Mouse (Mus musculus): ENCODE measurements at regions not wholly inside any gene's neighbourhood (a gene's known extent, or its start where the extent isn't known, plus 50 kb on each side); places are given as distances from the start of the nearest gene placed in this dataset.
"Not testable (repeated sequence)": the region's sequence is repeated elsewhere in the genome, so short reads cannot be mapped to it uniquely, and the experiment has no call there.

DNA sequence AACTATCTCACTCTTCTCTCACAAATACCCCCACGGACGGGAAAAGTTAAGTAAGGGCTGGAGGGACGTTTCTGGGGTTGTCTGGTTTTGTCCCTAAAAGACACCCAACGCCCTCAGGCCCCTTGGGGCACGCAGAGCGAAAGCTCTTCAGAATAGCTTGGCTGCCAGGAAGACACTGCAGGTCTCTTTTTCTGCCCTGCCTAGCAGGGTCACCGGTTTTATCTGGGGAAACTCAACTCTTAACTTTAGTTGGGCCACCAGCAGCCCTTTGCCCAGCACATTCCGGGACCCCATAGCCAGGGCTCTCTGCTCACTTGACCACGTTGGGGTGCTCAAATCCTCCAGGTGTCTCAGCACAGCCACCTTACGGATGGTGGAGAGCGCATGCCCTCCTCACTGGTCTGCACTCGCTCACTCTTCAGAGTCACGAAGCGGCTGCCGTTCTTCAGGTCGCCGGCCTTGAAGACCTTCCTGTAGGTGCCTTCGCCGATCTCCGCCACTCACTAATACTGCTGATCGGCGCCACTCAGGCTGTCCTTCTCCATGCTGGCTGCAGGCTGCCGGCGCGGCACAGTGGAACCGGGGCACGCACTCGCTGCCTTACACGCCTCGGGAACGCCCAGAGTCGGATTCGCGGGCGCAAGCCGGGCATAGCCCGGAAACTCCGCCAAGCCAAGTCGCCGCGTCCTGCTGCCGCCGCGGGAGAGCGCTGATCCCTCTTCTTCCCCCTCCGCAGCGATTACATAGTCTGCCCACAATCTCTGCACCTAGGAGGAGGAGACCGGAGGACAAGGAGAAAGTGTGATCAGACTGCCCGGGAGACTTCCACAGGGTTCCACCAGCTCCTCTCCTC lies 83.0 kb downstream of the Ulbp1 start:
- DNase-seq, result peak; percentile 63

GRCm38 (mm10) chr10:7358791-7359190 lies 114.6 kb downstream of the Ulbp1 start:
- DNase-seq, result not testable (repeated sequence)

DNA sequence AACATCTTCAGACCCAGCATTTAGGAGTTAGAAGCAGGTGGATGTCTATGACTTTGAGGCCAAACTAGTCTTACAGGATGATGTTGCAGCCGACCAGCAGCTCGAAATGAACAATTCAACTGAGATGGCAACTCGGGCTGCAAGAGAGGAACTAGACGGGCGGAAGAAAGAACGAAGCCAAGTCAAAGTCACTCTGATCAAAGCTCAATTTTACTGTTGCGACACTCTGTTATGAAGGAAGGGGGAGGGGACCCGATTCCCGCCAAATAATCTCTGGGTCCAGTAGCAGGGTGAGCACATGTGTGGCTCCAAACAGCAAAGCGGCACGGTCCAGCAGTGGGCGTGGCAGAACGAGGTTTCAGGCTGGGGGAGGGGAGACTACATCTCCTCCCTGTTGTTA lies 129.1 kb downstream of the Ulbp1 start:
- not testable (repeated sequence) for DNase-seq

DNA sequence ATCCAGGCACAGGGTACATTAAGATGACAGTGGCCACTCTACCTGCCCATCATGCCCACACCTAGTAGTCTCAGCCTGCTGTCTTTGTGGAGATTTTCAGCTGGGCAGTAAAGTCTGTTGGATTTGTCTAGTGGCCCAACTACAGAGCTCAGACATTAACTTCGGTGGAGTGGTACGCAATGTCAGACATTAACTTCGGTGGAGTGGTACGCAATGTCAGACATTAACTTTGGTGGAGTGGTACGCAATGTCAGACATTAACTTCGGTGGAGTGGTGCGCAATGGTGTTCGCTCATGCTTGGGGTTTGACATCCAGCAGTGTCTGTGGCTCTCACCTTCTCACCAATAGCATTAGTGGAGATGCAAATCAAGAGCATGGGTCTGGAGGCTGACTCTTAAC lies 129.7 kb downstream of the Ulbp1 start:
- not testable (repeated sequence) for DNase-seq

- DNase-seq, result peak; percentile 54
These were observed 121.2 kb upstream of the Cnksr3 start for GRCm38 (mm10) chr10:7333077-7333747.

DNA sequence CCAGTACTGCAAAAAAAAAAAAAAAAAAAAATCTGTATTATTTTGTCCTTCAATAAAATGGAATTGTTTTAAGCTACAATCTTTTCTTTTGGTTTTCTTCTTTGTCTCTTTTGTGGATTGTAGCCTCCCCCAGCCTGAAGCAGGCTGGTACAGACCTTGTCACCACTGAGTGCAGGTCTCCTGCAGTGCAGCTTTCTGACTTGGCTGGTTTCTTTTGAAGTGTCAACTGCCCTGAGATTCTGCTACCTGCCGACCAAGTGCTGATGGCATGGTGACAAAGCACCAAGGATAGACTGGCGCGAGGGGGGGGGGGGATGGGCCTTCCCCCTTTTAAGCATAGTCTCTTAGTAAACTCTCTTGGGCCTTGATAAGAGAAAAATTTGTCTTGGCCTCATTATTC lies 116.2 kb upstream of the Cnksr3 start:
- no peak for DNase-seq

DNA sequence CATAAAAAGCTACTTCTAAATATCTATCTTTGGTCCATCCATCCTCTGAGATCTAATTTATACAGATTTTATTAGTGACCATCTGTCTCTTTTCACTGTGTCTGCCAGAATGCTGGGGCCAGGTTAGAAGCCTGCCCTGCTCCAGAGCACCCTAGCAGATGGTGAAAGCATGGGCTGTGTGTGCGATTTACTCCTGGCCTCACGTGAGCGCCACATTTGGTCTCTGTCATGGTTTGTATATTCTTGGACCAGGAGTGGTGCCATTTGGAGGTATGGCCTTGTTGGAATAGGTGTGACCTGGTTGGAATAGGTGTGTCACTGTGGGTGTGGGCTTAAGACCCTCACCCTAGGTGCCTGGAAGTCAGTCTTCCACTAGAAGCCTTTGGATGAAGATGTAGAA lies 115.0 kb upstream of the Cnksr3 start:
- DNase-seq, result not testable (repeated sequence)

DNA sequence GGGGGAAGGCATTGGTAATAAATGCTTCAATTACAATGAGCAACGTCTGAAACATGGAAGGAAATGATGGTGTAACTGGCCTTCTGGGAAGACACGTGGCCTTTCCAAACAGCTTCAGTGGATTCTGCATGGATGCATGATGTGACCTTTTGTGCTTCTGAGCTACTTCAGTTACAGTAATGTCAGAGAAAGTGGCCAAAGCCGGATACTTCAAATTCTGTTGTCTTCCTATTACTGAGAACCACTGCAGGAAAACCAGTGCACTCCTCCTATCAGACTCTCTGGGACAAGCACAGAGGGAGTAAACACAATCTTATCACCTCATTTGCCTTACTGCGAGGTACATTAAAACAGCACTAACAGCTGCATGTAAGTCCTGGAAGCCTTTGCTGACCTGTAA lies 113.0 kb upstream of the Cnksr3 start:
- DNase-seq, result no peak

GRCm38 (mm10) chr10:7323258-7323657 lies 111.2 kb upstream of the Cnksr3 start:
- no peak for DNase-seq

- no peak for DNase-seq
These were observed 97.9 kb upstream of the Cnksr3 start for GRCm38 (mm10) chr10:7309927-7310326.

- DNase-seq, result not testable (repeated sequence)
These were observed 93.8 kb upstream of the Cnksr3 start for GRCm38 (mm10) chr10:7305881-7306280.

- DNase-seq, result no peak
These were observed 86.3 kb upstream of the Cnksr3 start for GRCm38 (mm10) chr10:7298377-7298776.

GRCm38 (mm10) chr10:7295921-7296320 lies 83.9 kb upstream of the Cnksr3 start:
- DNase-seq, result no peak

- DNase-seq, result no peak
These were observed 81.2 kb upstream of the Cnksr3 start for GRCm38 (mm10) chr10:7293203-7293602.

DNA sequence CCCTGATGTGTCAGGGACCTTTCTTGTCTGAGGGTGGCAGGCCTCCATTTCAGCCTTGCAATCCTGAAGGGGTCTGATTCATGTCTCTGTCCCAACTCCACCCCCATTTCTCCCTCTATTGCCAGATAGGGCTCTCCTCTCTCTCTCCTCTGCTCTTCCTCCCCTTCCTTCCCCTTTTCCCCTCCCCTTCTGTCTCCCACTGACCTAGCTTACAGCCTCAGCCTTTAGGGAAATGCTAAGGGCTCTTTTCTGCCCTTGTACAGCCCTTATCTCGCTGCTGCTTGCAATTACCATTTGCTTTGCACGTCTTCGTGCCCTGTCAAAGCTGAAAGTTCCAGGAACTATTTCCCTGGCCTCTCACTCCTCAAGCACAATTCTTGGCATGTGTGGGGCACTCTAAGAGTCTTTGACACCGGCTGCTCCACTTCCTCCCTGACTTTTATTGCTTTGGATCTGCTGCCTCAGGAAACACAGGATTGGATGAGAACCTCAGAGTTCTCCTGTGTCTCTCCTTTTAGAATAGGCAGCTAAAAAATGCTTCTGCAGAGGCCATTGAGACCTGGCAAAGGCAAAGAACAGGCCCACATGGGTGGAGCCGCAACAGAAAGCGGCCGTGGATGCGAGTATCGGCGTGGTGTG lies 77.9 kb upstream of the Cnksr3 start:
- DNase-seq, result no peak

- DNase-seq, result no peak
These were observed 73.3 kb upstream of the Cnksr3 start for GRCm38 (mm10) chr10:7285112-7285905.

DNA sequence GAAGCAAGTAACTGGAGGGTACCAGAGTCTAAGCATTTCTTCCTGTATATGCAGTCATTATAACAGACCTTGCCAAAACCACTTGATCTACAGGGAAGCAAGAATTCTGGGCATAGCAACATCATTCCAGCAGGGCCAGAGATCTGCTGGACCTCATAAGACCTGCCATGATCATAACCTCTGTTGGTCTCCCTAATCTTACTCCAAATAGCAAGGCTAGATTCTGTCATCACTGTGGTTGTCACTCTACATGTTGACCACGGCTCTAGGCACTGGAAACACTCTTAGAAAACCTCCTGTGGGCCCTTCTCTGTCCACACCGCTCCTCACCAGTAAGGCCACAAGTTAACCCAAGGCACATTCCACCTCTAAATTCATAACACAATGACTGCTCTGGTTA lies 68.4 kb upstream of the Cnksr3 start:
- no peak for DNase-seq

GRCm38 (mm10) chr10:7278820-7279219 lies 66.8 kb upstream of the Cnksr3 start:
- DNase-seq, result no peak

DNA sequence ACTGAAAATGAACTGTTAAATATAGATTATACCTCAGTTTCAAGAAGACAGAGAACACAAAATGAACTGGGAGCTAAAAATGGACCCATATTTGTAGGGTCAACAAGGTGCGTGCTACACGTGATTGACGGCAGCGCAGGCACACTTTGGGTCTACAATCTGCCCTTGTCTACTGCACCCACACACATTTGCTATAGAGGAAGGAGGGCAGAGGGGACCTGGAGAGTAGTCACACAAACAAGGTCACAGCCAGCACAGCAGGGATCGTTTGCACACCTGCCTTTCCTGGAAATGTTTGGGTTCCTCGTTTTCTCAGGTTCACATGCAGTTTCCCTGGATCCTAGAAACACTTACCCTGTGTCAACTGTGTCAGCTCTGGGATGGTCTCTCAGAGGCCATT lies 63.3 kb upstream of the Cnksr3 start:
- no peak for DNase-seq

GRCm38 (mm10) chr10:7274422-7274821 lies 62.4 kb upstream of the Cnksr3 start:
- DNase-seq, result no peak

- no peak for DNase-seq
These were observed 59.1 kb upstream of the Cnksr3 start for GRCm38 (mm10) chr10:7271156-7271555.

- peak; percentile 2 for DNase-seq
These were observed 56.5 kb upstream of the Cnksr3 start for GRCm38 (mm10) chr10:7268386-7269033.
